10 mouse cellular contexts compared by ENCODE assay signal in the genomic region with DNA sequence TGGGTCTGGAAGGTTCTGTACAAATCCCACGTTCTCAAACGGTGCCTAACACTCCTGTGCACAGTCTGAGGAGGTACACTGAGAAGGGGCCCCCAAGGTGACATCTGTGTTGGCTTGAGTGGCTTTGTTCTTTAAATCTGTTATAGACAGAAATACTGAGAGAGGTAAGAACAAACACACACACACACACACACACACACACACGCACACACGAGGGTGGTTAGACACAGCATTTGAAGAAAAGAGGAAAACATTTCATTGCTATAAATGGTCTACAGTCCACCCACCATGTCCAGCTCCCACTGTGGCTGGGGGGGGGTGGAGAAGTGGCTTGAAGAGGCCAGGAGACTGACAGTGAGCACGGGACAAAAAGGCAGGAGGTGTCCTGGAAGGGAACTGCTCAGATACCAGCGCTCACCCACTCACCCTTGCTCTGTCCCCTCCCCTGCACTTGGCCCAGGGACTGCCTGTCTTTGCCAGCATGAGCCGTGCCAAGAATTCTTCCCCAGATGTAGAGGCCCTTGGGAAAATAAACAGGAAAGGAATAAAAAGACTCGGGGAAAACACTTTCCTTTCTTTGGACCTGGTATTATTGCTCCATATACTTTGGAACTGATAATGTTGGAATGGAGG. TPM values are rescaled to one million over a fixed set of nuclear protein-coding genes. Genes with fewer than 3 reads are reported as not detected.
DNase-seq lines count a peak whose midpoint lies in the region; ATAC-seq lines count a peak whose summit lies in the region.
"Had no signal": no experiment of that assay in that cellular context is flagged by ENCODE, and none has a peak within 500 bp of the region (broad histone marks: within the 10 kb centered on the region; RNA-seq: fewer than 3 reads in every experiment).

No protein-coding gene starts in this region.

- DNase-seq in hindbrain, embryonic 10.5 days (ENCODE audit: low spot score): no peak
- DNase-seq in adrenal gland, adult 18-20 months (ENCODE audit: low spot score in 2 of 2): peak; percentile 45 to 62
- DNase-seq in gastrocnemius, postnatal 25 days: peak; percentile 77
- DNase-seq in lung, postnatal 4 days: peak; percentile 87 to 93

- H3K4me1 ChIP-seq in hindbrain, embryonic 16.5 days (ENCODE audit: control insufficient read depth, insufficient read depth, low read depth, low read length): peaks cover 17% of the 10 kb centered on the region
- peaks cover 35% of the 10 kb centered on the region for H3K4me1 ChIP-seq in hindbrain, embryonic 10.5 days (replicated peaks)
- peaks cover 32% of the 10 kb centered on the region for H3K4me1 ChIP-seq in kidney, embryonic 15.5 days

- H3K27me3 ChIP-seq in hindbrain, embryonic 16.5 days (replicated peaks; ENCODE audit: control insufficient read depth, insufficient read depth, low read length): no peaks in the 10 kb centered on the region; the same call in 1 of the 2 replicates
- peaks cover 20% of the 10 kb centered on the region for H3K27me3 ChIP-seq in hindbrain, embryonic 10.5 days (ENCODE audit: insufficient read depth, poor library complexity, severe bottlenecking)
- H3K27me3 ChIP-seq in kidney, embryonic 15.5 days: no peaks in the 10 kb centered on the region
- H3K27me3 ChIP-seq: limb, embryonic 12.5 days had no signal

- H3K9ac ChIP-seq in hindbrain, embryonic 16.5 days (ENCODE audit: low read depth, low read length): no peak overlapping the region
- no peak overlapping the region for H3K9ac ChIP-seq in kidney, embryonic 15.5 days
- H3K9ac ChIP-seq: limb, embryonic 12.5 days had no signal

- H3K27ac ChIP-seq in hindbrain, embryonic 16.5 days (ENCODE audit: low read depth, low read length): no peak overlapping the region; the same call in 1 of the 2 replicates
- H3K27ac ChIP-seq in hindbrain, embryonic 10.5 days: no peak overlapping the region
- 0 out of 2 replicates have a peak overlapping the region, but pooled peaks have one; percentile 23 for H3K27ac ChIP-seq in kidney, embryonic 15.5 days
- H3K27ac ChIP-seq: limb, embryonic 12.5 days had no signal

- H3K4me3 ChIP-seq in hindbrain, embryonic 16.5 days (ENCODE audit: low read length): no peak overlapping the region
- no peak overlapping the region for H3K4me3 ChIP-seq in hindbrain, embryonic 10.5 days
- no peak overlapping the region for H3K4me3 ChIP-seq in kidney, embryonic 15.5 days (replicated peaks)
- H3K4me3 ChIP-seq: limb, embryonic 12.5 days had no signal

- 45% methylated on average over 8 of the region's 8 CpGs for WGBS in hindbrain, embryonic 16.5 days
- WGBS in hindbrain, embryonic 10.5 days: 65% methylated on average over 8 of the region's 8 CpGs
- 55% methylated on average over 8 of the region's 8 CpGs for WGBS in kidney, embryonic 15.5 days

- ATAC-seq in hindbrain, embryonic 16.5 days: no peak
- no peak for ATAC-seq in kidney, embryonic 15.5 days (replicated peaks; ENCODE audit: low FRiP score)
- ATAC-seq in erythroblast, adult 5-6 weeks (replicated peaks; ENCODE audit: low FRiP score, poor library complexity, severe bottlenecking): no peak
- ATAC-seq in granulocyte monocyte progenitor cell, adult 5-6 weeks (replicated peaks; ENCODE audit: poor library complexity, severe bottlenecking): no peak

- no peaks in the 10 kb centered on the region for H3K9me3 ChIP-seq in hindbrain, embryonic 16.5 days (ENCODE audit: control insufficient read depth, low read length)
- no peaks in the 10 kb centered on the region for H3K9me3 ChIP-seq in hindbrain, embryonic 10.5 days
- H3K9me3 ChIP-seq in kidney, embryonic 15.5 days (replicated peaks): no peaks in the 10 kb centered on the region
- H3K9me3 ChIP-seq: limb, embryonic 12.5 days had no signal

- no peaks in the 10 kb centered on the region for H3K36me3 ChIP-seq in hindbrain, embryonic 16.5 days (ENCODE audit: control insufficient read depth, insufficient read depth, low read length)
- H3K36me3 ChIP-seq in hindbrain, embryonic 10.5 days: no peaks in the 10 kb centered on the region
- H3K36me3 ChIP-seq in kidney, embryonic 15.5 days: no peaks in the 10 kb centered on the region
- H3K36me3 ChIP-seq: limb, embryonic 12.5 days had no signal

- peak overlapping the region; percentile 6; the same call in 1 of the 2 replicates for H3K4me2 ChIP-seq in hindbrain, embryonic 16.5 days (ENCODE audit: low read length)
- no peak overlapping the region for H3K4me2 ChIP-seq in kidney, embryonic 15.5 days
- H3K4me2 ChIP-seq: limb, embryonic 12.5 days had no signal

RNA-seq across cellular contexts. Expression of a gene that starts 5.4 kb away (rescaled TPM):
- polyA plus RNA-seq in hindbrain, embryonic 16.5 days (2015; fragmentation: Nextera tagmentation; extraction: Ambion mirVana): 12.0 and 17.0 TPM in 2 replicates
- polyA plus RNA-seq in hindbrain, embryonic 10.5 days (2016; fragmentation: Nextera tagmentation; extraction: Ambion mirVana): 0.71 and 1.7 TPM in 2 replicates
- total RNA-seq in adrenal gland, adult 18-20 months (2021): 10 to 100 TPM; 43.0 to 91.5 TPM
- total RNA-seq in gastrocnemius, postnatal 25 days (2021): 10 to 100 TPM; 14.9 to 21.8 TPM
- 1.0 and 2.2 TPM in 2 replicates for polyA plus RNA-seq in kidney, embryonic 15.5 days (2015; fragmentation: Nextera tagmentation; extraction: Ambion mirVana)
- total RNA-seq in erythroblast, adult 5-6 weeks (2015; ENCODE audit: low replicate concordance): 6.7 TPM in 1 of 2 replicates, not detected in the other
- total RNA-seq in erythroblast, adult 5-6 weeks (2017; ENCODE audit: low replicate concordance): not detected in 2 replicates
- not detected in 2 replicates for total RNA-seq in granulocyte monocyte progenitor cell, adult 5-6 weeks (2014; fragmentation: Nextera tagmentation)
- total RNA-seq in granulocyte monocyte progenitor cell, adult 5-6 weeks (2017): not detected in 2 replicates
- total RNA-seq: ES-E14 had no signal

RNA-seq across cellular contexts. Expression of a gene that starts 8.0 kb away (rescaled TPM):
- 4.0 and 4.1 TPM in 2 replicates for polyA plus RNA-seq in hindbrain, embryonic 16.5 days (2015; fragmentation: Nextera tagmentation; extraction: Ambion mirVana)
- 2.1 and 3.6 TPM in 2 replicates for polyA plus RNA-seq in hindbrain, embryonic 10.5 days (2016; fragmentation: Nextera tagmentation; extraction: Ambion mirVana)
- total RNA-seq in adrenal gland, adult 18-20 months (2021): 1 to 10 TPM; 1.0 to 1.4 TPM
- under 1 TPM in 1 of 2 experiments, not detected in 1; 0.75 TPM for total RNA-seq in gastrocnemius, postnatal 25 days (2021)
- polyA plus RNA-seq in kidney, embryonic 15.5 days (2015; fragmentation: Nextera tagmentation; extraction: Ambion mirVana): 0.27 and 0.56 TPM in 2 replicates
- not detected in 2 replicates for total RNA-seq in erythroblast, adult 5-6 weeks (2015; ENCODE audit: low replicate concordance)
- not detected in 2 replicates for total RNA-seq in erythroblast, adult 5-6 weeks (2017; ENCODE audit: low replicate concordance)
- 1.2 TPM in 1 of 2 replicates, not detected in the other for total RNA-seq in granulocyte monocyte progenitor cell, adult 5-6 weeks (2014; fragmentation: Nextera tagmentation)
- not detected in 2 replicates for total RNA-seq in granulocyte monocyte progenitor cell, adult 5-6 weeks (2017)
